Mouse (Mus musculus) MEL (cell line): ENCODE results near the gene Gspt2. TPM values are rescaled to one million over a fixed set of nuclear protein-coding genes. Genes with fewer than 3 reads are reported as not detected.
"Not testable (repeated sequence)": the region's sequence is repeated elsewhere in the genome, so short reads cannot be mapped to it uniquely, and the experiment has no call there.

Experiments
- DNase-seq: peaks from one replicate; pipeline ENCODE4 v3.0.0; 2011; ENCODE audit warnings: low read depth, low spot score
- H3K27ac ChIP-seq: 2 replicates; pipeline ENCODE4 v1.5.1; 2012; ENCODE audit warnings: low read depth, mild to moderate bottlenecking, control low read depth, low read length, moderate library complexity; ENCODE audit not compliant: control insufficient read depth
- H3K27me3 ChIP-seq, 2 experiments: fragments of 150-350 bp in 1 of 2; sonication (generic) in 1 of 2; 2 replicates each; pipeline ENCODE4 v1.6.1; 2012; ENCODE audit warnings: low read length in 2 of 2, mild to moderate bottlenecking in 2 of 2, improper control_type of control experiment in 1 of 2, moderate library complexity in 1 of 2; ENCODE audit not compliant: insufficient read depth in 2 of 2, control insufficient read depth in 1 of 2
- H3K36me3 ChIP-seq, 2 experiments: 2 replicates each; pipeline ENCODE4 v1.6.1; 2012 to 2014; ENCODE audit warnings: low read length in 2 of 2, improper control_type of control experiment in 1 of 2, inconsistent platforms in 1 of 2, mild to moderate bottlenecking in 1 of 2; ENCODE audit not compliant: insufficient read depth in 2 of 2, control insufficient read depth in 1 of 2
- H3K4me1 ChIP-seq, 2 experiments: fragments of 150-350 bp in 1 of 2; sonication (generic) in 1 of 2; 2 replicates each; pipeline ENCODE4 v1.6.1; 2012; ENCODE audit warnings: low read length in 2 of 2, improper control_type of control experiment in 1 of 2, mild to moderate bottlenecking in 1 of 2; ENCODE audit not compliant: insufficient read depth in 2 of 2, control insufficient read depth in 1 of 2
- H3K4me3 ChIP-seq, 2 experiments: fragments of 150-350 bp in 1 of 2; sonication (generic) in 1 of 2; 2 replicates each; pipeline ENCODE4 v1.5.1; 2012; ENCODE audit warnings: low read depth in 2 of 2, low read length in 2 of 2, mild to moderate bottlenecking in 2 of 2, moderate library complexity in 2 of 2, control low read depth in 1 of 2, improper control_type of control experiment in 1 of 2; ENCODE audit not compliant: control insufficient read depth in 1 of 2, insufficient read depth in 1 of 2
- H3K79me2 ChIP-seq: 2 replicates; pipeline ENCODE4 v1.6.1; 2012; ENCODE audit warnings: mild to moderate bottlenecking, low read length, moderate library complexity; ENCODE audit not compliant: control insufficient read depth, poor library complexity, insufficient read depth
- H3K9ac ChIP-seq: 2 replicates; pipeline ENCODE4 v1.6.1; 2012; ENCODE audit warnings: low read depth, mild to moderate bottlenecking, control low read depth, low read length, moderate library complexity; ENCODE audit not compliant: control insufficient read depth, poor library complexity, severe bottlenecking
- H3K9me3 ChIP-seq: fragments of 150-350 bp; sonication (generic); replicated peaks from 2 replicates; pipeline ENCODE4 v1.6.1; 2012; ENCODE audit warnings: mild to moderate bottlenecking, low read length, improper control_type of control experiment, moderate library complexity; ENCODE audit not compliant: insufficient read depth
- BHLHE40 ChIP-seq: IDR thresholded peaks from 2 replicates; pipeline ENCODE4 v1.6.1; 2012; ENCODE audit warnings: low read depth, mild to moderate bottlenecking, inconsistent platforms, low read length, improper control_type of control experiment, borderline replicate concordance
- CHD2 ChIP-seq: IDR thresholded peaks from 2 replicates; pipeline ENCODE4 v1.6.1; 2011; ENCODE audit warnings: low read length, improper control_type of control experiment
- CTCF ChIP-seq, 3 experiments: IDR thresholded peaks in 2 of 3; conservative IDR thresholded peaks in 1 of 3; 2 replicates each; pipeline ENCODE4 v1.5.1; 2011 to 2012; ENCODE audit warnings: low read length in 3 of 3, low read depth in 2 of 3, mild to moderate bottlenecking in 2 of 3, improper control_type of control experiment in 1 of 3, inconsistent platforms in 1 of 3, mixed read lengths in 1 of 3, moderate library complexity in 1 of 3; ENCODE audit not compliant: control insufficient read depth in 1 of 3, insufficient read depth in 1 of 3, poor library complexity in 1 of 3, severe bottlenecking in 1 of 3
- E2F4 ChIP-seq: IDR thresholded peaks from 2 replicates; pipeline ENCODE4 v1.6.1; 2011; ENCODE audit warnings: low read depth, low read length, improper control_type of control experiment, borderline replicate concordance
- ELF1 ChIP-seq: IDR thresholded peaks from 2 replicates; pipeline ENCODE4 v1.6.1; 2014; ENCODE audit warnings: low read depth, mild to moderate bottlenecking, inconsistent platforms, low read length, improper control_type of control experiment, moderate library complexity
- ETS1 ChIP-seq: IDR thresholded peaks from 2 replicates; pipeline ENCODE4 v1.6.1; 2012; ENCODE audit warnings: low read depth, mild to moderate bottlenecking, inconsistent platforms, low read length, improper control_type of control experiment, moderate library complexity
- HCFC1 ChIP-seq: IDR thresholded peaks from 2 replicates; pipeline ENCODE4 v1.6.1; 2012; ENCODE audit warnings: low read depth, mild to moderate bottlenecking, inconsistent platforms, low read length, improper control_type of control experiment, moderate library complexity
- JUND ChIP-seq: IDR thresholded peaks from 2 replicates; pipeline ENCODE4 v1.6.1; 2011; ENCODE audit warnings: low read depth, mild to moderate bottlenecking, improper control_type of control experiment, low read length
- MAFK ChIP-seq: IDR thresholded peaks from 2 replicates; pipeline ENCODE4 v1.6.1; 2011; ENCODE audit warnings: low read depth, mild to moderate bottlenecking, low read length, improper control_type of control experiment, borderline replicate concordance
- MAZ ChIP-seq: IDR thresholded peaks from 2 replicates; pipeline ENCODE4 v1.6.1; 2012; ENCODE audit warnings: low read depth, mild to moderate bottlenecking, inconsistent platforms, low read length, improper control_type of control experiment
- MEF2A ChIP-seq: IDR thresholded peaks from 2 replicates; pipeline ENCODE4 v1.6.1; 2014; ENCODE audit warnings: low read depth, mild to moderate bottlenecking, inconsistent platforms, low read length, improper control_type of control experiment; ENCODE audit not compliant: poor library complexity, insufficient replicate concordance, severe bottlenecking; ENCODE audit errors: extremely low read depth
- MYB ChIP-seq: IDR thresholded peaks from 2 replicates; pipeline ENCODE4 v1.6.1; 2011; ENCODE audit warnings: mild to moderate bottlenecking, low read depth, low read length, improper control_type of control experiment
- MYC ChIP-seq: IDR thresholded peaks from 2 replicates; pipeline ENCODE4 v1.6.1; 2011; ENCODE audit warnings: low read depth, mild to moderate bottlenecking, low read length, improper control_type of control experiment, moderate library complexity
- NELFE ChIP-seq: IDR thresholded peaks from 2 replicates; pipeline ENCODE4 v1.6.1; 2011; ENCODE audit warnings: low read depth, low read length, improper control_type of control experiment
- RAD21 ChIP-seq: IDR thresholded peaks from 2 replicates; pipeline ENCODE4 v1.6.1; 2011; ENCODE audit warnings: mild to moderate bottlenecking, low read depth, low read length, improper control_type of control experiment
- SMC3 ChIP-seq: IDR thresholded peaks from 2 replicates; pipeline ENCODE4 v1.6.1; 2011; ENCODE audit warnings: low read depth, low read length, improper control_type of control experiment
- TBP ChIP-seq: IDR thresholded peaks from 2 replicates; pipeline ENCODE4 v1.8.0; 2011; ENCODE audit warnings: low read depth, low read length, improper control_type of control experiment
- USF1 ChIP-seq: IDR thresholded peaks from 2 replicates; pipeline ENCODE4 v1.6.1; 2014; ENCODE audit warnings: low read depth, mild to moderate bottlenecking, inconsistent platforms, low read length, improper control_type of control experiment, moderate library complexity
- USF2 ChIP-seq, 2 experiments: IDR thresholded peaks; 2 replicates each; pipeline ENCODE4 v1.6.1; 2011 to 2012; ENCODE audit warnings: improper control_type of control experiment in 2 of 2, low read length in 2 of 2, borderline replicate concordance in 1 of 2, inconsistent platforms in 1 of 2, low read depth in 1 of 2, mild to moderate bottlenecking in 1 of 2; ENCODE audit not compliant: insufficient read depth in 1 of 2
- ZC3H11A ChIP-seq: IDR thresholded peaks from 2 replicates; pipeline ENCODE4 v1.6.1; 2012; ENCODE audit warnings: low read depth, mild to moderate bottlenecking, inconsistent platforms, low read length, improper control_type of control experiment
- ZKSCAN1 ChIP-seq: IDR thresholded peaks from 2 replicates; pipeline ENCODE4 v1.6.1; 2012; ENCODE audit warnings: low read depth, mild to moderate bottlenecking, inconsistent platforms, low read length, improper control_type of control experiment, moderate library complexity
- ZMIZ1 ChIP-seq: IDR thresholded peaks from 2 replicates; pipeline ENCODE4 v1.6.1; 2012; ENCODE audit warnings: low read depth, mild to moderate bottlenecking, inconsistent platforms, low read length, improper control_type of control experiment, moderate library complexity
- polyA plus RNA-seq, 2 experiments: library from polyadenylated mRNA; stranded (reverse) in 1 of 2; unstranded in 1 of 2; fragments of >175 nt in 1 of 2; fragments of >200 nt in 1 of 2; gene quantifications; 2 replicates each; pipeline versions ENCODE4 v1.2.1 to v1.2.4; 2012; ENCODE audit warnings: low replicate concordance in 2 of 2, low read depth in 1 of 2; ENCODE audit not compliant: insufficient read length in 2 of 2, insufficient read depth in 1 of 2, missing spikeins in 1 of 2
- total RNA-seq: library from RNA; depleted of rRNA; stranded (reverse); fragments of 300-350 nt; gene quantifications from 2 replicates; pipeline ENCODE4 v1.2.3, GENCODE M21; 2012

Gspt2 gene
- total and polyA plus RNA-seq, 3 experiments, result not detected

- Histone ChIP-seq H3K27me3 (no peaks in the 10 kb centered on the region), H3K36me3 (peaks cover 0 to 5% of the 10 kb centered on the region in 2 experiments; a peak in 2 of 4 replicates), H3K9me3 (no peaks in the 10 kb centered on the region), H3K4me3 (no peak overlapping the region), H3K27ac (no peak overlapping the region), H3K4me1 (peaks cover 2 to 4% of the 10 kb centered on the region in 2 experiments; a peak in 3 of 4 replicates), H3K79me2 (no peaks in the 10 kb centered on the region), H3K9ac (no peak overlapping the region)
- peak; percentile 68 for DNase-seq
- TF ChIP-seq ZC3H11A (peak; percentile 66), MAFK (no peak), RAD21 (peak; percentile 83), CHD2 (no peak), ELF1 (no peak), NELFE (no peak), USF2 (IDR thresholded peaks at IDR 0.05; ENCODE audit: borderline replicate concordance in 1 of 2, insufficient read depth in 1 of 2, low read depth in 1 of 2, low read length in 2 of 2) (no peak), MYC (no peak), ZKSCAN1 (no peak), TBP (no peak), CTCF (IDR thresholded peaks at IDR 0.05 in 2 of 3, conservative IDR thresholded peaks at IDR 0.05 in 1 of 3; ENCODE audit: control insufficient read depth in 1 of 3, insufficient read depth in 1 of 3, low read depth in 2 of 3, low read length in 3 of 3, poor library complexity in 1 of 3, severe bottlenecking in 1 of 3) (peak; percentile 12 to 76 (median 25); a peak in 3 of 6 replicates), ZMIZ1 (no peak), JUND (no peak), MEF2A (no peak), MYB (no peak), HCFC1 (no peak), USF1 (no peak), SMC3 (peak; percentile 76), BHLHE40 (no peak), ETS1 (no peak), E2F4 (no peak), MAZ (no peak)
Measured at GRCm38 (mm10) chrX:94674977-94675376, 39.1 kb downstream of the Gspt2 start.

DNA sequence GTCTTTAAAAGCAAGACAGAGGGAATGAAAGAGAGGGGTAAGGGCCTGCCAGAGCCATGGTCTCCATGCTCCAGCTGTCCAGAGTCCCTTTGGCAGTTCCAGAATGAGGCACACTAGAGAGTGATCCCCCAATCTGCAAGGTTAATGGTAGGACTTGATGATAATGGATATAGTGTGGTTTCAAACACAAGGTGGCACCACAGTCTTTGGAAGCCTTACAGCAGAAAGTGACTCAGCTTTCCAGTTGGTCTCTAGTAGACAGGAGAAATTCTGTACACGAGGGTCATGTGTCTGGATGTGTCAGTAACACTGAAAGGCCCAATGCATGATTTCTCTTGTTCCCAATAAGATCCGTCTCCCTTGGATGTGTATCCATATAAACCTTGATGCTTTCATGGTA lies 45.7 kb downstream of the Gspt2 start:
- H3K9me3 ChIP-seq, DNase-seq, H3K9ac ChIP-seq, H3K27me3 ChIP-seq, H3K4me3 ChIP-seq, H3K27ac ChIP-seq, H3K36me3 ChIP-seq, H3K4me1 ChIP-seq, H3K79me2 ChIP-seq: not testable (repeated sequence)
